Mouse (Mus musculus) ES-E14 (cell line): Measurements from ENCODE around the gene Cd36. TPM values are rescaled to one million over a fixed set of nuclear protein-coding genes. Genes with fewer than 3 reads are reported as not detected.
A peak's percentile ranks its signal among the peaks of the same experiment; 100 is the strongest.

Experiments
- DNase-seq: peaks from one replicate; pipeline ENCODE4 v3.0.0-alpha.2; 2013; ENCODE audit warnings: low read depth, low spot score
- H3K27ac ChIP-seq: 2 replicates; pipeline ENCODE4 v1.5.1; 2012; ENCODE audit warnings: low read depth, mild to moderate bottlenecking, low read length, moderate library complexity, mixed read lengths; ENCODE audit not compliant: poor library complexity, insufficient read depth, severe bottlenecking
- H3K36me3 ChIP-seq: 2 replicates; pipeline ENCODE4 v1.6.1; 2012; ENCODE audit warnings: mild to moderate bottlenecking, low read length, moderate library complexity, mixed read lengths; ENCODE audit not compliant: control insufficient read depth, poor library complexity, insufficient read depth, severe bottlenecking
- H3K4me1 ChIP-seq, 2 experiments: fragments of 150-350 bp in 1 of 2; sonication (generic) in 1 of 2; 2 replicates each; pipeline ENCODE4 v1.6.1; 2012; ENCODE audit warnings: low read length in 2 of 2, mild to moderate bottlenecking in 1 of 2, mixed read lengths in 1 of 2; ENCODE audit not compliant: control insufficient read depth in 2 of 2, insufficient read depth in 2 of 2, poor library complexity in 1 of 2
- H3K4me3 ChIP-seq, 2 experiments: fragments of 150-350 bp in 1 of 2; sonication (generic) in 1 of 2; 2 replicates each; pipeline ENCODE4 v1.5.1; 2012; ENCODE audit warnings: low read length in 2 of 2, low read depth in 1 of 2, mild to moderate bottlenecking in 1 of 2, mixed read lengths in 1 of 2; ENCODE audit not compliant: insufficient read depth in 1 of 2, poor library complexity in 1 of 2, severe bottlenecking in 1 of 2
- H3K9ac ChIP-seq: 2 replicates; pipeline ENCODE4 v1.6.1; 2012; ENCODE audit warnings: low read depth, mild to moderate bottlenecking, low read length, mixed read lengths; ENCODE audit not compliant: poor library complexity, insufficient read depth, severe bottlenecking
- H3K9me3 ChIP-seq: fragments of 150-350 bp; sonication (generic); 2 replicates; pipeline ENCODE4 v1.6.1; 2012; ENCODE audit warnings: low read depth, mild to moderate bottlenecking, low read length; ENCODE audit not compliant: control insufficient read depth, insufficient read depth
- CHD2 ChIP-seq: IDR thresholded peaks from 2 replicates; pipeline ENCODE4 v1.6.1; 2014; ENCODE audit warnings: mild to moderate bottlenecking, low read depth, low read length, inconsistent platforms
- HCFC1 ChIP-seq: IDR thresholded peaks from 2 replicates; pipeline ENCODE4 v1.6.1; 2012; ENCODE audit warnings: low read length, inconsistent platforms, borderline replicate concordance; ENCODE audit not compliant: insufficient read depth
- MAFK ChIP-seq: IDR thresholded peaks from 2 replicates; pipeline ENCODE4 v1.6.1; 2014; ENCODE audit warnings: mild to moderate bottlenecking, low read depth, low read length, inconsistent platforms; ENCODE audit not compliant: insufficient read depth
- ZC3H11A ChIP-seq: IDR thresholded peaks from 2 replicates; pipeline ENCODE4 v1.6.1; 2012; ENCODE audit warnings: low read depth, mild to moderate bottlenecking, inconsistent platforms, low read length, borderline replicate concordance
- ZNF384 ChIP-seq: IDR thresholded peaks from 2 replicates; pipeline ENCODE4 v1.6.1; 2012; ENCODE audit warnings: low read depth, low read length, inconsistent platforms
- in situ Hi-C, 2 experiments: fragments of 600-800 bp; cut with MboI; formaldehyde crosslinking; loops; one replicate each; pipeline ENCODE4 v1.15.1; 2025; ENCODE audit warnings: low sequenced_read_pairs in 2 of 2, inconsistent platforms in 1 of 2; ENCODE audit not compliant: unreplicated experiment in 2 of 2
- total RNA-seq: library from RNA; depleted of rRNA; stranded (reverse); fragments of 300-350 nt; gene quantifications from 2 replicates; pipeline ENCODE4 v1.2.3, GENCODE M21; 2012

Gene Cd36
- total RNA-seq, 1 experiment: 0.62 TPM

GRCm38 (mm10) chr5:17835302-17836097, 53.1 kb downstream of the Cd36 start:
- no peak overlapping the region for H3K9ac ChIP-seq
- DNase-seq: no peak

DNA sequence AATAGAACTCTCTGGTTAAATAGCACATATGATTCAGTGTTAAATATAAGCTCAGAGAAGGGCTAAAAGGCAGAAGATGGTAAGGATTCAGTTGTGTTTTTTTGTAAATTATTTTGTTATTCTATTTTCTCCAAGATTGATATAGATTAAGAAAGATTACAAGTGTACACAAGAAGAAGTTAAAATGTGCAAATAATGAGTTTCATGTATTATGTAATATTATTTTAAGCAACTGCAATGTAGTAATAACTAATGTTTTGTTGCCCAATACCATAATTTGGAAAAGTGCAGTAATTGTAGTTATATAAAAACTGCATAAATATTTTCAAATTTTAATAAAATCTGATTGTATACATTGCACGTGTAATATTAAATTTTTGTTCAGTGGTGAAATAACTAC, 54.8 kb downstream of the Cd36 start:
- in situ Hi-C loops: no loop called here
- Histone ChIP-seq H3K9me3 (no peaks in the 10 kb centered on the region), H3K9ac (no peak overlapping the region), H3K27ac (no peak overlapping the region), H3K4me1 (no peaks in the 10 kb centered on the region), H3K36me3 (no peaks in the 10 kb centered on the region), H3K4me3 (no peak overlapping the region)
- DNase-seq: no peak
- TF ChIP-seq CHD2 (no peak), ZNF384 (no peak)

More at GRCm38 (mm10) chr5:17835302-17836097, 53.1 kb downstream of the Cd36 start:
- Histone ChIP-seq H3K4me3 (no peak overlapping the region), H3K4me1 (no peaks in the 10 kb centered on the region), H3K36me3 (no peaks in the 10 kb centered on the region), H3K27ac (no peak overlapping the region), H3K9me3 (no peaks in the 10 kb centered on the region)
- TF ChIP-seq MAFK: no peak
- 0 out of 2 replicates have a peak, but pooled peaks have one; percentile 39 for TF ChIP-seq ZNF384
- no peak for TF ChIP-seq HCFC1
- TF ChIP-seq ZC3H11A: no peak
- TF ChIP-seq CHD2: no peak
- in situ Hi-C loops: no loop called here

- TF ChIP-seq HCFC1: no peak
- no peak for TF ChIP-seq CHD2
- TF ChIP-seq ZNF384: no peak
- no peak for TF ChIP-seq MAFK
- no peak for TF ChIP-seq ZC3H11A
- H3K36me3 ChIP-seq: no peaks in the 10 kb centered on the region
- in situ Hi-C loops: no loop called here
- no peak overlapping the region for H3K4me3 ChIP-seq
- H3K9me3 ChIP-seq: no peaks in the 10 kb centered on the region
- H3K4me1 ChIP-seq: no peaks in the 10 kb centered on the region
- no peak overlapping the region for H3K9ac ChIP-seq
- no peak for DNase-seq
- no peak overlapping the region for H3K27ac ChIP-seq
These were observed 58.1 kb downstream of the Cd36 start for GRCm38 (mm10) chr5:17830536-17830935.

- Histone ChIP-seq H3K4me1 (no peaks in the 10 kb centered on the region), H3K9ac (no peak overlapping the region), H3K36me3 (no peaks in the 10 kb centered on the region), H3K4me3 (no peak overlapping the region), H3K27ac (no peak overlapping the region), H3K9me3 (no peaks in the 10 kb centered on the region)
- in situ Hi-C loops: no loop called here
- TF ChIP-seq ZC3H11A (no peak), MAFK (no peak), ZNF384 (no peak), HCFC1 (no peak), CHD2 (no peak)
- DNase-seq: no peak
These were observed 59.7 kb downstream of the Cd36 start for GRCm38 (mm10) chr5:17828713-17829544.
